Mouse (Mus musculus) cerebellum, adult 2 months (tissue): ENCODE measurements around the gene Slc6a16.

Experiments used
- CTCF ChIP-seq: fragments of 200-500 bp; IDR thresholded peaks from 2 replicates; pipeline ENCODE4 v1.5.1; 2011; ENCODE audit warnings: low read depth, mild to moderate bottlenecking, control low read depth, low read length, moderate library complexity, borderline replicate concordance; ENCODE audit not compliant: insufficient read depth
- POLR2A ChIP-seq: fragments of 200-500 bp; IDR thresholded peaks from 2 replicates; pipeline ENCODE4 v1.6.1; 2011; ENCODE audit warnings: low read length, control low read depth, borderline replicate concordance; ENCODE audit not compliant: insufficient read depth

- TF ChIP-seq POLR2A (no peak), CTCF (no peak)
Observed at GRCm38 (mm10) chr7:45224826-45225225, 16.1 kb upstream of the Slc6a16 start.
